Mouse (Mus musculus) embryonic facial prominence, embryonic 14.5 days (tissue): ENCODE results near the gene Rufy3. TPM values are rescaled to one million over a fixed set of nuclear protein-coding genes. Genes with fewer than 3 reads are reported as not detected.

Experiments
- ATAC-seq: fragments of 200-750 bp; cut with Nextera tagmentation; 2 replicates; pipeline ENCODE4 v1.8.0; 2017; ENCODE audit warnings: low read depth, moderate number of reproducible peaks, moderate TSS enrichment
- DNase-seq: peaks from one replicate; pipeline ENCODE4 v3.0.0-alpha.2; 2015; ENCODE audit warnings: low spot score
- H3K27ac ChIP-seq: fragments of 300-500 bp; sonication (generic); replicated peaks from 2 replicates; pipeline ENCODE4 v1.5.1; 2014; ENCODE audit warnings: low read depth, mild to moderate bottlenecking, low read length, moderate library complexity
- H3K27me3 ChIP-seq: fragments of 300-500 bp; sonication (generic); replicated peaks from 2 replicates; pipeline ENCODE4 v1.6.1; 2014; ENCODE audit warnings: low read length; ENCODE audit not compliant: control insufficient read depth, insufficient read depth
- H3K36me3 ChIP-seq: fragments of 300-500 bp; sonication (generic); 2 replicates; pipeline ENCODE4 v1.6.1; 2014; ENCODE audit warnings: low read length, mixed read lengths; ENCODE audit not compliant: control insufficient read depth, insufficient read depth
- H3K4me1 ChIP-seq: fragments of 300-500 bp; sonication (generic); 2 replicates; pipeline ENCODE4 v1.6.1; 2014; ENCODE audit warnings: antibody characterized with exemption, low read length; ENCODE audit not compliant: control insufficient read depth, insufficient read depth
- H3K4me2 ChIP-seq: fragments of 300-500 bp; sonication (generic); 2 replicates; pipeline ENCODE4 v1.6.1; 2014; ENCODE audit warnings: low read depth, mild to moderate bottlenecking, low read length, moderate library complexity, mixed read lengths
- H3K4me3 ChIP-seq: fragments of 300-500 bp; sonication (generic); 2 replicates; pipeline ENCODE4 v1.5.1; 2014; ENCODE audit warnings: low read depth, mild to moderate bottlenecking, low read length
- H3K9ac ChIP-seq: fragments of 300-500 bp; sonication (generic); 2 replicates; pipeline ENCODE4 v1.6.1; 2014; ENCODE audit warnings: low read depth, mild to moderate bottlenecking, low read length, moderate library complexity, mixed read lengths
- H3K9me3 ChIP-seq: fragments of 300-500 bp; sonication (generic); 2 replicates; pipeline ENCODE4 v1.6.1; 2016; ENCODE audit warnings: low read length; ENCODE audit not compliant: control insufficient read depth
- WGBS: fragments of 180-500 bp; shearing (Covaris S2); extraction: QIAGEN DNeasy Blood & Tissue Kit; methylation state at CpG from one replicate; pipeline ENCODE4 v1.1.7; 2014; 5-methylcytosine and 5-hydroxymethylcytosine counted together
- polyA plus RNA-seq: library from polyadenylated mRNA; unstranded; fragments of >200 nt; fragmentation: Nextera tagmentation; extraction: Ambion mirVana; gene quantifications from 2 replicates; pipeline ENCODE4 v1.2.1, GENCODE M21; 2014

Gene Rufy3
- polyA plus RNA-seq, 1 experiment from 2014 or later: 16.9 TPM

DNA sequence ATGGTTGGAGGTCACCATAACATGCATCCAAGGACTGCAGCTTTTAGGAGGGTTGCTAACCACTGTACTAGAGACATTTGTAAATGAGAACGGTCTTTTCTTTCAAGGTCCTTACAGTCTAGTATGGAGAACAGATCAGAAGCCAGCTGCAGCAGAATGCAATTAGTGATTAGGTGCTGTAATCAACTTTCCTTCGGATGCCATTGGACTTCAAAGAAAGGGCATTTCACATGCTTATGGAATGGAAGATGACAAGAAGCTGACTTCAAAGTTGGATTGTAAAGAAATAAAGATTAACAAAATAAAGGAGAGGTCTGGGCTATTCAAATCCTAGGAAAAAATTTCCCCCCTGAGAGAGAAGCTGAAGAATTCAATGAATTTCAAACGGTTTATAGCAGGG, 119.4 kb downstream of the Rufy3 start:
- no peaks in the 10 kb centered on the region for H3K9me3 ChIP-seq
- H3K4me1 ChIP-seq: no peaks in the 10 kb centered on the region
- H3K4me2 ChIP-seq: no peak overlapping the region
- DNase-seq (no peak), ATAC-seq (no peak)
- H3K36me3 ChIP-seq: no peaks in the 10 kb centered on the region
- H3K4me3 ChIP-seq: no peak overlapping the region
- no peak overlapping the region for H3K9ac ChIP-seq
- no peaks in the 10 kb centered on the region for H3K27me3 ChIP-seq
- no peak overlapping the region for H3K27ac ChIP-seq
- 29% methylated on average over 3 of the region's 3 CpGs for WGBS

DNA sequence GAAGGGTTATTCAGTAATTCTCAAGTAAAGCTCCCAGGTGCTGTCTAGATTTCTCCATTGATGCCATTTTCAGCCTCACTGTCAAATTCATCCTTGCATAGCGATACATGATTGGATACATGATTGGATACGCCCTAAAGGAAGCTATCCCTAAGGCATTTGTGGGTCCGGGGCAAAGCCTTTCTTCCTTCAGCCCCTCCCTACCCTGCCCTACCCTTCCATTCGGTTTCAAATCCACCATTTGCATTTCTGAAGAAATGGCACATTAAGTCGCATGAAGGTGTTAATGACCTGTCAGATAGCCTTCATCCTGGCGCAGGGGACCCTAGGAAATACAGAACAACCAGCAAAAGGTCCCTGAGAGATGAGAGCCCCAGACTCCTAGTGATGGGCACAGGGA, 120.5 kb downstream of the Rufy3 start:
- H3K9ac ChIP-seq: no peak overlapping the region
- H3K4me3 ChIP-seq: no peak overlapping the region
- H3K4me2 ChIP-seq: no peak overlapping the region
- no peaks in the 10 kb centered on the region for H3K4me1 ChIP-seq
- H3K27me3 ChIP-seq: no peaks in the 10 kb centered on the region
- H3K9me3 ChIP-seq: no peaks in the 10 kb centered on the region
- ATAC-seq (no peak), DNase-seq (no peak)
- no peak overlapping the region for H3K27ac ChIP-seq
- H3K36me3 ChIP-seq: no peaks in the 10 kb centered on the region
- WGBS: 14% methylated on average over 6 of the region's 6 CpGs

- no peaks in the 10 kb centered on the region for H3K4me1 ChIP-seq
- no peak overlapping the region for H3K4me2 ChIP-seq
- no peaks in the 10 kb centered on the region for H3K36me3 ChIP-seq
- no peak overlapping the region for H3K27ac ChIP-seq
- H3K4me3 ChIP-seq: no peak overlapping the region
- H3K9ac ChIP-seq: no peak overlapping the region
- 64% methylated on average over 6 of the region's 6 CpGs for WGBS
- H3K27me3 ChIP-seq: no peaks in the 10 kb centered on the region
- ATAC-seq: no peak
- no peaks in the 10 kb centered on the region for H3K9me3 ChIP-seq
- no peak for DNase-seq
Observed at GRCm38 (mm10) chr5:88685745-88686299, 121.0 kb downstream of the Rufy3 start.

DNA sequence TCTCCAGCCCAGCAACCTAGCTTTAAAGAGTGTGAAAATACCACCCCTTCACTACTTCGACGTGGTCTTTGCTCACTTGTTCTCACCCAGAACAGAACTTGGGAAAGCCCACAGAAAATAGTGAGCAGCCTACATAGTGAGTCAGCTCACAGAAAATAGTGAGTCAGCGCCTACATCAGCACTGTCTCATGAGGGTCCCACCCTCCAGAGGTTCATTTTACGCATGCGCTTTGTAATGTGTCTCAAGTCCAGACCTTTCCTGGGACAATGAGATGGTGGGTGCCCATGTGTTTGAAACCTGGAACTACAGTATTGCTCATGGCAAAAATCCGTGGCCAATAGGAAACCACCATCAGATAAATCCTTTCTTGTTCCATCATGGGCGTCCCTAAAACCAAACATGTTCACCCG, 123.2 kb downstream of the Rufy3 start:
- H3K27ac ChIP-seq: no peak overlapping the region
- 83% methylated on average over 8 of the region's 8 CpGs for WGBS
- H3K4me2 ChIP-seq: no peak overlapping the region
- H3K9me3 ChIP-seq: no peaks in the 10 kb centered on the region
- no peak overlapping the region for H3K9ac ChIP-seq
- H3K36me3 ChIP-seq: no peaks in the 10 kb centered on the region
- H3K4me3 ChIP-seq: no peak overlapping the region
- ATAC-seq: no peak
- H3K4me1 ChIP-seq: no peaks in the 10 kb centered on the region
- DNase-seq: no peak
- no peaks in the 10 kb centered on the region for H3K27me3 ChIP-seq

DNA sequence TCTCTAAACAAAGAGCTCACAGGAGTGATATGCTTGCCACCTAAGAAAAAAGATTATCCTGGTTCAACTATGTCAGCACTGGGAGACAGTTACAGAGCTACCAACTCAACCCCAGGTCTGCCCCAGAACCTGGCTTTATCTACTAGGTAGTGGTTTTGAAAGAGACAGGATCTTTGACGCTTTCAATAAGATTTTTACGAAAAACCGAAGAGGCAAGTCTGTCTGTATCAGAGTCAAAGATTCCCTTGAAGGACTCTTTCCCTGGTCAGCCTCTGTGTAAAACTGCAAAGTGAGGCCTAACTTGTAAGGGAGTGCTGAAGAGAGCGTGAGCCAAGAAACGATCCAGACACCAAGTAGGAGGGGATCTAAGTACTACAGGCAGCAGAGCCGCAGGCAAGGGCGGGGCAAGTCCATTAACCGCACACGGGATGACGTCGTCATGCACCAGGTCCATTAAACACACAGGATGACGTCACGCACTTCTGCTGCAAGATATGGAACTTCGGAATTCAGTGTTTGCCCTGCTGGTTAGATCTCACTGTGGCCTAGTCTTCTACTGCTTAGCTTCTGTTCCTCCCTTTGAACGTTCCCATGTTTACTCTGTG, 123.8 kb downstream of the Rufy3 start:
- H3K9me3 ChIP-seq: no peaks in the 10 kb centered on the region
- WGBS: 76% methylated on average over 15 of the region's 15 CpGs
- H3K9ac ChIP-seq: no peak overlapping the region
- no peak overlapping the region for H3K27ac ChIP-seq
- no peak for ATAC-seq
- no peak overlapping the region for H3K4me2 ChIP-seq
- peak; percentile 14 for DNase-seq
- H3K4me3 ChIP-seq: no peak overlapping the region
- H3K27me3 ChIP-seq: no peaks in the 10 kb centered on the region
- no peaks in the 10 kb centered on the region for H3K4me1 ChIP-seq
- H3K36me3 ChIP-seq: no peaks in the 10 kb centered on the region

GRCm38 (mm10) chr5:88689279-88689938, 124.6 kb downstream of the Rufy3 start:
- no peaks in the 10 kb centered on the region for H3K4me1 ChIP-seq
- H3K36me3 ChIP-seq: no peaks in the 10 kb centered on the region
- DNase-seq: peak; percentile 82
- no peak overlapping the region for H3K4me2 ChIP-seq
- H3K27me3 ChIP-seq: no peaks in the 10 kb centered on the region
- H3K4me3 ChIP-seq: no peak overlapping the region
- no peak overlapping the region for H3K27ac ChIP-seq
- H3K9me3 ChIP-seq: no peaks in the 10 kb centered on the region
- ATAC-seq: no peak
- H3K9ac ChIP-seq: no peak overlapping the region
- WGBS: 70% methylated on average over 3 of the region's 3 CpGs

DNA sequence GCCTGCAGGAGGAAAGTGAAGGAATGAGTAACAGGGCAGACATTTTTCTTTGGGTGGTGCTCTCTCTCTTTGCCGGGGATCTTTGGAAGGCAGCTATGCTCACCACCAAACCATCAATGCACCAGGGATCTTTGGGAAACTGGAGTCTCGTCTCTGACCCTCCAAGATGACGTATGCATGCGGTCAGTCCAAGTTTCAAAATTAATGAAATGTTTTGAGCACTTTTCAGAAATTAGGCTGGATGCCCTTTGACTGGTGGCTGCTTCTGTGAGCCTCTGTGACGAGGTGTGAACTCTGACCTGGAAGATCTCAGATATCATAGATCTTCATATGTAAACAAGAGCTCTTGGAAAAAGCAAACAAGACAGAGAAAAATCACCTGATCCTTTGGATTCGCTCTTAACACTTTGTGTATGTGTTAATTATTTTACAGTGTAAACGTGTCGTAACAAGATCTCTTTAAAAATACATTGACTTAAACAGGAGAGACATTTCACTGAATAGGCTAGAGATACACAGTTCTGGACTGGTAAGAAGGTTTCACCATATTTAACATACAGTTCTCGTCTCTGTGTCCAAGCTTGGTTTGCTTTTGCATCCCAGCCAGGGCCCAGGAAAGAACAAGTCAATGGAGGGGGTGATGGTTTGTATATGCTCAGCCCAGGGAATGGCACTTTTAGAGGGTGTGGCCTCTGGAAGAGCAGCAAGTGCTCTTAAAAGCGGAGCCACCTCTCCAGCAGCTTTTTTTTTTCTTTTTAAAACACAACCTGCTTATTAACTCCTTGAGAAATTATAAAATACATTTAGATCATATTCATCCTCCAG, 126.1 kb downstream of the Rufy3 start:
- no peak overlapping the region for H3K4me3 ChIP-seq
- no peak overlapping the region for H3K27ac ChIP-seq
- ATAC-seq: no peak; the same call in 1 of the 2 replicates
- no peaks in the 10 kb centered on the region for H3K4me1 ChIP-seq
- no peaks in the 10 kb centered on the region for H3K27me3 ChIP-seq
- DNase-seq: no peak
- H3K4me2 ChIP-seq: no peak overlapping the region
- H3K9me3 ChIP-seq: no peaks in the 10 kb centered on the region
- H3K9ac ChIP-seq: no peak overlapping the region
- WGBS: 59% methylated on average over 10 of the region's 10 CpGs
- no peaks in the 10 kb centered on the region for H3K36me3 ChIP-seq

GRCm38 (mm10) chr5:88691506-88692095, 126.8 kb downstream of the Rufy3 start:
- Histone ChIP-seq H3K27ac (no peak overlapping the region), H3K4me1 (no peaks in the 10 kb centered on the region), H3K9ac (no peak overlapping the region), H3K9me3 (no peaks in the 10 kb centered on the region), H3K36me3 (no peaks in the 10 kb centered on the region), H3K27me3 (no peaks in the 10 kb centered on the region), H3K4me2 (no peak overlapping the region), H3K4me3 (no peak overlapping the region)
- ATAC-seq (no peak), DNase-seq (no peak)
- WGBS: 56% methylated on average over 6 of the region's 6 CpGs
